Mouse (Mus musculus) testis, adult 2 months (tissue): Measurements from ENCODE around the gene Lmx1a.

Experiments used
- CTCF ChIP-seq: fragments of 200-500 bp; IDR thresholded peaks from 2 replicates; pipeline ENCODE4 v1.5.1; 2012; ENCODE audit warnings: low read depth, mild to moderate bottlenecking, inconsistent platforms, low read length, moderate library complexity; ENCODE audit not compliant: control insufficient read depth, insufficient read depth, insufficient replicate concordance
- POLR2A ChIP-seq: fragments of 200-500 bp; IDR thresholded peaks from 2 replicates; pipeline ENCODE4 v1.6.1; 2012; ENCODE audit warnings: low read depth, mild to moderate bottlenecking, inconsistent platforms, low read length, moderate library complexity; ENCODE audit not compliant: control insufficient read depth

- no peak for TF ChIP-seq CTCF
- no peak for TF ChIP-seq POLR2A
Measured at GRCm38 (mm10) chr1:167803351-167803981, 114.4 kb downstream of the Lmx1a start.
